Mouse (Mus musculus) adrenal gland, postnatal 4 days (tissue): Measurements from ENCODE around the gene Zbtb4. TPM values are rescaled to one million over a fixed set of nuclear protein-coding genes. Genes with fewer than 3 reads are reported as not detected.

ENCODE experiments used
- DNase-seq, 2 experiments: peaks; one replicate each; pipeline ENCODE4 v3.0.0; 2021 to 2022; ENCODE audit warnings: low spot score in 2 of 2, mixed read lengths in 2 of 2
- total RNA-seq, 2 experiments: library from RNA; stranded (reverse); gene quantifications; 2 replicates each; pipeline ENCODE4 v1.2.3; 2021

The Zbtb4 gene
- total RNA-seq, 2 experiments from 2014 or later = 48.5 to 58.3 TPM

- DNase-seq = no peak
Observed at GRCm38 (mm10) chr11:69799394-69800137, 33.9 kb downstream of the Zbtb4 start.

- DNase-seq = no peak
Observed at GRCm38 (mm10) chr11:69800138-69800391, 34.4 kb downstream of the Zbtb4 start.

DNA sequence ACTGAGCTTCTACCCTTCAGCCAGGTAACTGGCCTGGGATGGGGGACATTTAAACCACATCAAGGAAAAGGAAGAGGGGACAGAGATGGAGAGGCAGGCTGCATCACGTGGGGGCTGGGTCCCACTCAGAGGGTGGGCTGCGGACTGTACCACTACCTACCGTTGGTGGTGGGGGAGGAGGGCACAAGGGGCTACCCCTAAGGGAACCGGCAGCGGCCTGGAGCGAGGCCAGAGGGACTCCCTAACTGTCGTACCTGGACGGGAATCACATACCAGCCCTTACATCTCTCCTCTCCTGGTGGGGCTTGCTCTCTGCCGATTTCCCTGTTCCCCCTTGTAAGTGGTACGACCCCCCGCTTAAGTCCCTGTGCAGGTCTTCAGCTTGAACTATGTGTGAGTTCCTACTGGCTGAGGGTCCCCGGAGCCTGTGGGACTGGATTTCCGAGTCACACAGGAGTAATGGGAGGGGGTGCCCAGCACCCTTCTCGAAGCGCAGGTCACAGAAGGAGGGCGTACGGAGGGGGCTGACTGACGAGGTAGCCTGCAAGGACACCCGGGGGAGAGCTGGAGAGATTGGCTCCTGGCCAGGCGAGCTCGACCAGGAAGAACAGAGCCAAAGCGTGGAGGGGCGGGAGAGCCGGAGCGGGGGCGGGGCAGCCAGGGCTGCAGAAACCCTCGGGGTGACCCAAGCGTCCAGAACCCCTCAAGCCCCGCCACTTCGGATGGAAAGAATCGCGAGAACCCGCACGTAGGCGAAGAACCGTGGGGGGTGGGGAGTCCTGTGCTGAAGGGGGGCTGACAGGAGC, 34.9 kb downstream of the Zbtb4 start:
- DNase-seq = no peak

DNA sequence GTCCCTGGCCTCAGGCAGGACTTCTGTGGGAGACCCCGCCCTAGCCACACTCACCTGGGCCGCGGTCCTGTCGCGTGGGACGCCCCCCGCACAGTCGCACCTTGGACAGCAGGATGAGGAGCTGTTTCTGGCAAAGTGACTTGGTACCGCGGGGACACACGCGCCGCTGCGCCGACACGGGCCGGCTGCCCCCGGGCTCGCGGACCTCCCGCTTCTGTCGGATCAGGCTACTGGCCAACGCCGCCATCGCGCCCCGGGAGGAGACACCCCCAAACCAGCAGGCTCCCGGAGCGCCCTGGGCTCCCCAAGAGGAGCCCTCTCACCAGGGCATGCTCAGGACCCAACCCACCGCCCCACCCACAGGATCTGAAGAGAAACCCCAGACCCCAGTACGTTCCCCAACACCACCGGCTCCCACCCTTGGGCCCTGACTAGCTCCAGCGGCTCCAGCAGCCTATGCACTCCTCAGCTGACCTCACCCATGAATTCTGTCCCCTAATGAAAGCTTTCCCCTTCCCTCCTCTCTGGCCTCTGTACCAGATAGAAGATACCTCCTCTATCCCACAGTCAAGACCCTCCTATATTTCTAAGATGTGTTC, 35.8 kb downstream of the Zbtb4 start, which contains the start of gene Fgf11:
Fgf11 (minus strand) TSS at position 479 of the 599 bp plus-strand sequence.
- no peak for DNase-seq

- DNase-seq = peak; percentile 64
Observed at GRCm38 (mm10) chr11:69802648-69803105, 37.0 kb downstream of the Zbtb4 start.

GRCm38 (mm10) chr11:69803328-69803727, 37.6 kb downstream of the Zbtb4 start:
- no peak for DNase-seq

DNA sequence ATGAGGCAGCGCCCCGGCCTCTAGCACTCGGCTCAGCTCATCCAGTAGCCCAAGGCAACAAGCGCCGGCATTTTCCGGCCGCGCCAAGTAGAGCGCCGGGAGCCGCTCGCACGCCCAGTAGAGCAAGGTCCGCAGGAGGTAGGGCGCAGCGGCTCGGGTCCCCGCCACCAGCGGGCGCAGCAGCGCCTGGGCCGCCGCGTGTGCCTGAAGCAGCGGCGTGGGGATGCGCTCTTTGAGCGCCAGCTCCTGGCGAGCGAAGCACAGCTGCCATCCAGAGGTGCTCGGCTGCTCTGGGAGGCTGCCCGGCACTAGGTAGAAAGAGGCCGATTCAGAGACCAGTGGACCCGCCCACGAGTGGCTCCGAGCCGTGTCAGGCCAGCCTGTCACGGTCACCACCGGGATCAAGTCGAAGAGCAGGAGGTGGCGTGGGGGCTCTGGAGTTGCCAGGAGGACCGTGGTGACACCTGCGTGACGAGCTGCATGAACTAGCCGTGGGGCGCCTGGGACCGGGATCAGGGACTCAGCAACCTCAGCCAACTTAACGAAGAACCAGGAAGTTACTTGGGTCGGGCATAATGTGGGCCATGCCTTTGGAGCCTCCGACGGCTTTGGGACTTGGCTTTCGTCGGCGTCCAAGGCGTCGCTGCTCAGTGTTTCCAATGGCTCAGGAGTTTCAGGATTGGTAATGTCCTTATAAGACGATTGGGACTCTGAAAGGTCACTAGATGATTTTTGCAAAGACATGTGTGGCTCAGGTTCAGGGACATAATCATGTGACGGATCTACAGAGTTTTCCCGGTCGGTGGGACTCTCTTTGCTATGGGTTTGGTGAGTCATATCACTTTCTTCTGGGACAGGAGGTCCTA, 38.3 kb downstream of the Zbtb4 start:
- peak; percentile 52 to 53 for DNase-seq

DNA sequence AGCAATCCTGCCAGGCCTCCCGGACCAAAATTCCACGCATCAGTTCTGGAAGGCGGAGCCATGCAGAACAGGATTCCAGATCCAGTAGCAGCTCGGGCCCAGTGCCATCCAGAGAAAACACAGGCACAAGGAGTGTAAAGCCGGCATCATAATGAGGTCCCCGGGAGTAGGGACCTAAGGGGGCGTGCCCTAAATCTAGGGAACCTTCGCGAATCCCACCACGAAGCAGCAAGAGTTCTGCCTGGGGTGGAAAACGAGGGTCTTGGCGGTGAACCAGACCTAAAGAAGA, 38.9 kb downstream of the Zbtb4 start:
- DNase-seq = no peak

- DNase-seq = no peak
Observed at GRCm38 (mm10) chr11:69804972-69805909, 39.5 kb downstream of the Zbtb4 start, which contains the start of gene Tmem102. Gene Tmem102 (minus strand): TSS chr11:69805624.

DNA sequence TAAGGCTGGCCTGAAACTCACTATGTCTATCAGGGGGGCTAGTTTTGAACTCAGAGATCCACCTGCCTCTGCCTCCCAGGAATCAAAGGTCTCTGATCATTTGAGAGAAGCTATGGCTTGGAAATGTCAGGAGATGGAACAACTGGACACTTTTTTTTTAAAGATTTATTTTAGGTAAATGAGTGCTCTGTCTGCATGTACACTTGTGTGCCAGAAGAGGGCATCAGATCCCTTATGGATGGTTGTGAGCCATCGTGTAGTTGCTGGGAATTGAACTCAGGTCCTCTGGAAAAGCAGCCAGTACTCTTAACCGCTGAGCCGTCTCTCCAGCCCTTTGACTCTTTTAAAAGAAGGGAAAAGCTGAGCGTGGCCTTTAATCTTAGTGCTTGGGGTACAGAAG, 40.7 kb downstream of the Zbtb4 start:
- DNase-seq = no peak

- no peak for DNase-seq
Observed at GRCm38 (mm10) chr11:69807641-69808040, 41.9 kb downstream of the Zbtb4 start.

- DNase-seq = no peak
Observed at GRCm38 (mm10) chr11:69810280-69810679, 44.6 kb downstream of the Zbtb4 start.

- no peak for DNase-seq
Observed at GRCm38 (mm10) chr11:69815155-69815554, 49.4 kb downstream of the Zbtb4 start, which contains the start of gene Gm39566. Gene Gm39566 (minus strand): TSS chr11:69815298.

DNA sequence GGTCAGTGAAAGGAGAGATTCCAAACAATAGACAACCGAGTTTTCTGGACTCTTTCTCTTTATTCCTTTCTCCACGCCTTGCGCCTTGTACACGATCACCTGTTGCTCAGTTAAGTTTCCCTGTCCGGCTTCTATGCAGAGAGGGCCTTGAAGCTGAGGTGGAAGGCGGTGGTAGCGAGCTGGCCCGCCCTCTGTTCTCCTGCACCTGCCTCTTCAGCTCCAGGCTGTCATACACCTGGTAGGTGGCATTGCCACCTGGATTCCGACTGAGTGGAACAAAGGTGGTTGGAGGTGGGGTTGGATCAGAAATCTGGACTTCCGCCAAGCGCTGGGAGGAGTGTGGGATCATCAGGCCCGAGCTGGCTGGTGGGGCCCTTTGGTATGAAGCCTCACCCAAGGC, 50.8 kb downstream of the Zbtb4 start:
- DNase-seq = no peak

- no peak for DNase-seq
Observed at GRCm38 (mm10) chr11:69818365-69818764, 52.7 kb downstream of the Zbtb4 start, which contains the start of gene Spem2. Gene Spem2 (minus strand): TSS chr11:69818465.

DNA sequence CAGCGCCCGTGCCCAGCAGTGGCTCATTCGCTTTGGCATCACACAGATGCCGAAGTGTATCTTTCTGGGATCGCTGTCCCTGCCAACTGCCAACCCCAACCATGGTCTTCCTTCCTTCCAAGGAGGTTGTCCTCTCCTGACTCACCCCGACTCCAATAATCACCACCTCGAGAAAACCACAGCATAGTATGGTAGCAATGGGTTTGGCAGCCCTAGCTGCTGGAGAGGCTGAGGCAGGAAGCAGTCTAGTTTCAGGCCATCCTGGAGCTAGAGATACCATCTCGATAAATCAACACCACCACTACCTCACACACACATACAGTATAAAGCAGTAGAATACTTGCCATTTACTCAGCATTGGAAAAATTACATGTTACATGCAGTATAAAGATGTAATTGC, 53.2 kb downstream of the Zbtb4 start:
- no peak for DNase-seq

DNA sequence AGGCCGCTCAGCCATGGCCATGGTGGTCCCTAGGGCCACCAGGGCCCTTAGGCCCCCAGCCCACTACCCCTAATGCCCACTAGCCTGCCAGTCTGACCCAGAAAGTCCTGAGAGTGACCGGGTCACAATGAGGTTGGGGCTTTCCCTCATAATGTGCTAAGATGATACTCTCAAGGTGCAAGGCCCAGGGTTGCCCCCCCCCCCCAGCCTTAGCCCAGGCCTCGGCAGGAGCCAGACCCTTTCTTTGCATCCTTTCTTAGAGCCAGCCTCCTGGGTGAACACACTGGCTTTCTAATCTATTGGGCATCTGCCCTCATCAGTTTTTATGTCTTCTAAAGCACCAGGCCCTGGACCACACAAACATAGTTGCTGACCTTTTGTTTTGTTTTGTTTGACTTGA, 56.4 kb downstream of the Zbtb4 start, which contains the start of gene Spem1:
Spem1 (minus strand) TSS at position 101 of the 400 bp plus-strand sequence.
- no peak for DNase-seq

DNA sequence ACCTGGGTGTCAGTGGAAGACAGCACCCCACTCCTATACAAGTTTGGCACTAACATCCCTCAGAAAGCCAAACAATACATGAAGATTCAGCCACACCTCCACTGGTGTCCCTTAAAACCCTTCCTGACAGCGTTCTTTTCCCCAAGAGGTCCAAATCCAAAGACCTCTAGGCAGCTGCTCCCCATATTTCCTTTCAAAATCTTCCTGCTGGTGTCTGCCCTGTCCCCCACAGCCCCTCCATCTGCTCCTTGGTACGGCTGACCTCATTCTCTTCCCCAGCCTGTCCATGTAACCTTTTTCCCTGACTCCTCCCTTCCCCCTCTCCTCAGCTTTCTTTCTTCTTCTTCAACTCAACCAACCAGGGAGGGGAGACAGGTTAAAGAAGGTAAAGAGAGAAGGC, 57.7 kb downstream of the Zbtb4 start:
- no peak for DNase-seq

DNA sequence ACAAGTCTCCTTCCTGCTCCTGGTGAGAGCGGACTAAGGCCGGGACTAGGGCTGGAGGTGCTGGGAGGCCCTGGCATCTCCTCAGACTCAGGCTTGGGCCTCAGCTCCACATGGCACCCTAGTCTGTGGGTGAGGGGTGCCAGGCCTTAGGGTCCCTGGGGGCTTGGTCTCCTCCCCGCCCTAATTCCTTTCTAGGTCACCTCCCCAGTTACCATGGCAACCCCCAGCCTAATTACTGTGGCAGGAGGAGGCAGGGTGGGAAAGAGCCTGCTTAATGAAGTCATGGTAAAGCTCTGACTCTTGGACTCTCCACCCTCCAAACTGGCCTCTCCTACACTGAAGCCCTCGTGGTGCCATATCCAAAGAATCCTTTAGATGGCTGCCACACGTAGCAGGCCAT, 63.1 kb downstream of the Zbtb4 start:
- DNase-seq = no peak

DNA sequence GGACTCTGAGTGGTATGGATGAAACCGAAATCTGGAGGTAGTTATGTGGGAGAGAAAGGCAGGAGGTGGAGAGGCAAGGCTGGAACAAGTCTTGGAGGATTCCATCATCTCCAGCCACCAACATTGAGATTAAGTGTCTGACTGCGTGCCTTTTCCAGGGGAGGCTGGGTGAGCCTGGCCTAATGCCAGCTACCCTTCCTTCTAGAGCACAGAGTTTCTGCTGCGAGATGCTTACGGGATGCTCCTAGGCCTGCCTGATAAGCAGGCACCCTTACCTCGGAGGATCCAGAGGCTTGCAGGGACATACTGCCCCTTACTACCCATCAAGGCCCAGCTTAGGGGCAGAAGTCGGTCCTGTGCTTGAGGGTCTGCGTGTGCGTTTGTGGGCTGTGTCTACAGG, 67.8 kb downstream of the Zbtb4 start:
- DNase-seq = no peak
